Mouse (Mus musculus): ENCODE measurements at regions not wholly inside any gene's neighbourhood (a gene's known extent, or its start where the extent isn't known, plus 50 kb on each side); places are given as distances from the start of the nearest gene placed in this dataset.
A peak's percentile ranks its signal among the peaks of the same experiment; 100 is the strongest.

GRCm38 (mm10) chr4:93986189-93986588 lies 570.2 kb upstream of the Gm10306 start:
- no peak for DNase-seq (ENCODE audit: low spot score in 2 of 2)

GRCm38 (mm10) chr4:93990273-93990869 lies 566.0 kb upstream of the Gm10306 start:
- DNase-seq (ENCODE audit: low spot score in 2 of 2) = no peak

GRCm38 (mm10) chr4:94005818-94006217 lies 550.5 kb upstream of the Gm10306 start:
- DNase-seq (ENCODE audit: low spot score in 2 of 2) = no peak

GRCm38 (mm10) chr4:94007088-94007768 lies 549.1 kb upstream of the Gm10306 start:
- DNase-seq (ENCODE audit: low spot score in 2 of 2) = peak; percentile 15 to 22

- no peak for DNase-seq (ENCODE audit: low spot score in 2 of 2)
These were observed 540.6 kb upstream of the Gm10306 start for GRCm38 (mm10) chr4:94015713-94016112.

- peak; percentile 63 for DNase-seq (ENCODE audit: low spot score in 2 of 2)
These were observed 538.6 kb upstream of the Gm10306 start for GRCm38 (mm10) chr4:94017702-94018101.

- DNase-seq (ENCODE audit: low spot score in 2 of 2) = no peak
These were observed 506.6 kb upstream of the Gm10306 start for GRCm38 (mm10) chr4:94049629-94050310.

- DNase-seq (ENCODE audit: low spot score in 2 of 2) = no peak
These were observed 503.8 kb upstream of the Gm10306 start for GRCm38 (mm10) chr4:94052249-94053162.

GRCm38 (mm10) chr4:94073178-94073870 lies 483.0 kb upstream of the Gm10306 start:
- no peak for DNase-seq (ENCODE audit: low spot score in 2 of 2)

- no peak for DNase-seq (ENCODE audit: low spot score in 2 of 2)
These were observed 473.5 kb upstream of the Gm10306 start for GRCm38 (mm10) chr4:94082839-94083238.

GRCm38 (mm10) chr4:94094379-94094778 lies 462.0 kb upstream of the Gm10306 start:
- no peak for DNase-seq (ENCODE audit: low spot score in 2 of 2)

GRCm38 (mm10) chr4:94106941-94107340 lies 449.4 kb upstream of the Gm10306 start:
- DNase-seq (ENCODE audit: low spot score in 2 of 2) = no peak

GRCm38 (mm10) chr4:94116881-94117280 lies 439.5 kb upstream of the Gm10306 start:
- no peak for DNase-seq (ENCODE audit: low spot score in 2 of 2)

GRCm38 (mm10) chr4:94124177-94124576 lies 432.2 kb upstream of the Gm10306 start:
- DNase-seq (ENCODE audit: low spot score in 2 of 2) = no peak

- DNase-seq (ENCODE audit: low spot score in 2 of 2) = no peak
These were observed 418.4 kb upstream of the Gm10306 start for GRCm38 (mm10) chr4:94137921-94138320.

- no peak for DNase-seq (ENCODE audit: low spot score in 2 of 2)
These were observed 411.2 kb upstream of the Gm10306 start for GRCm38 (mm10) chr4:94144901-94145801.

- DNase-seq (ENCODE audit: low spot score in 2 of 2) = no peak
These were observed 408.3 kb upstream of the Gm10306 start for GRCm38 (mm10) chr4:94147964-94148533.

GRCm38 (mm10) chr4:94149056-94149455 lies 407.3 kb upstream of the Gm10306 start:
- no peak for DNase-seq (ENCODE audit: low spot score in 2 of 2)

GRCm38 (mm10) chr4:94160620-94161019 lies 395.7 kb upstream of the Gm10306 start:
- no peak for DNase-seq (ENCODE audit: low spot score in 2 of 2)

All from left cerebral cortex, adult 18-20 months (tissue).